Mouse (Mus musculus) intestine, postnatal 0 days (tissue): ENCODE results near the gene Fam124a. TPM values are rescaled to one million over a fixed set of nuclear protein-coding genes. Genes with fewer than 3 reads are reported as not detected.
"Not testable (repeated sequence)": the region's sequence is repeated elsewhere in the genome, so short reads cannot be mapped to it uniquely, and the experiment has no call there.

Source experiments
- ATAC-seq: fragments of 200-750 bp; cut with Nextera tagmentation; 2 replicates; pipeline ENCODE4 v1.8.0; 2017; ENCODE audit warnings: mild to moderate bottlenecking, moderate TSS enrichment, moderate library complexity
- H3K27ac ChIP-seq: fragments of 300-500 bp; sonication (generic); 2 replicates; pipeline ENCODE4 v1.5.1; 2014; ENCODE audit warnings: mild to moderate bottlenecking, low read depth, low read length, moderate library complexity
- H3K27me3 ChIP-seq: fragments of 300-500 bp; sonication (generic); replicated peaks from 2 replicates; pipeline ENCODE4 v1.6.1; 2014; ENCODE audit warnings: low read length, mixed read lengths; ENCODE audit not compliant: control insufficient read depth, insufficient read depth
- H3K36me3 ChIP-seq: fragments of 300-500 bp; sonication (generic); 2 replicates; pipeline ENCODE4 v1.6.1; 2014; ENCODE audit warnings: mild to moderate bottlenecking, moderate library complexity; ENCODE audit not compliant: control insufficient read depth, insufficient read depth
- H3K4me1 ChIP-seq: fragments of 300-500 bp; sonication (generic); replicated peaks from 2 replicates; pipeline ENCODE4 v1.6.1; 2014; ENCODE audit warnings: antibody characterized with exemption, low read length, mixed read lengths; ENCODE audit not compliant: control insufficient read depth, insufficient read depth
- H3K4me2 ChIP-seq: fragments of 300-500 bp; sonication (generic); replicated peaks from 2 replicates; pipeline ENCODE4 v1.6.1; 2014; ENCODE audit warnings: low read depth, mild to moderate bottlenecking, moderate library complexity
- H3K4me3 ChIP-seq: fragments of 300-500 bp; sonication (generic); 2 replicates; pipeline ENCODE4 v1.5.1; 2014; ENCODE audit warnings: low read depth, low read length
- H3K9ac ChIP-seq: fragments of 300-500 bp; sonication (generic); 2 replicates; pipeline ENCODE4 v1.6.1; 2014; ENCODE audit warnings: mild to moderate bottlenecking, low read depth, low read length
- H3K9me3 ChIP-seq: fragments of 300-500 bp; sonication (generic); 2 replicates; pipeline ENCODE4 v1.6.1; 2016; ENCODE audit warnings: mixed run types; ENCODE audit not compliant: control insufficient read depth
- CTCF ChIP-seq: sonication (generic); IDR thresholded peaks from 2 replicates; pipeline ENCODE4 v1.5.1; 2016; ENCODE audit warnings: low read depth, mild to moderate bottlenecking, control low read depth, antibody characterized with exemption, moderate library complexity
- WGBS: fragments of 180-500 bp; shearing (Covaris S2); extraction: QIAGEN DNeasy Blood & Tissue Kit; methylation state at CpG from one replicate; pipeline ENCODE4 v1.1.7; 2014; 5-methylcytosine and 5-hydroxymethylcytosine counted together
- polyA plus RNA-seq: library from polyadenylated mRNA; unstranded; fragments of >200 nt; fragmentation: Nextera tagmentation; extraction: Ambion mirVana; gene quantifications from 2 replicates; pipeline ENCODE4 v1.2.1, GENCODE M21; 2015

Gene Fam124a
- polyA plus RNA-seq, 1 experiment from 2014 or later, result 5.1 TPM

DNA sequence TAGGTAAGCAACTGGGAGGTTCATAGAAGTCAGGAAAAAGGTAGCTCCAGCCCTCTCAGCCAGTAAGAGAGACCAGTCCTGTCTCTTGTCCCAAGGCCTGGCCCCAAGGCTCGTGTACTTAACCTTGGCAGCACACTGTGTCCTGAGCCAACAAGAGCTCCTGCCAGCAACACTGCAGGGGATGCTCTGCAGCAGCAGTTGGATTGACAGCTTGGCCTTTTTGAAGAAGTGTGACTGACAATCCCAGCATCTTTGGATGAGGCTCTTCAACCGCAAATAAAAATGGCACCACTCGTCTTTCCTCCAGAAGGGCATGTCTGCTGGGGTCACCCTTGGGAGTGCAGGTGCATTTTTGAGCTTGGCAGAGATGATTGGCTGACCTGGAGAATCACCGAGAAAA is 84.9 kb downstream of the Fam124a start:
- ATAC-seq, result no peak
- H3K4me3 ChIP-seq, result no peak overlapping the region

DNA sequence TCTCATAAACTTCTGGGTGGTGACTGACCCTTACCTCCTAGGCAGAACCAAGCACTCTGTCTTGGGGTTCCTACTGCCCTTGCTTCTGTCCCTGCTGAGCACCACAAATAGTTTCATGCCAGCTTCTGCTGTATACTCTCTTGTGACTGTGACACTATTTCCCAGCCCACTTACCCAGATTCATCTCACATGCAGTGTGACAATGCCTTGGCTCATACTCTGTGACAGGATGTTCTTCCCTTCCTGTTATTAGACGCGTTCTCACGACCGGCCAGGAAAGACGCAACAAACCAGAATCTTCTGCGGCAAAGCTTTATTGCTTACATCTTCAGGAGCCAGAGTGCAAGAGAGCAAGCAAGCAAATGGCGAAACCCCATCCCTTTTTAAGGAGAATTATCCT is 86.8 kb downstream of the Fam124a start:
- H3K4me1 ChIP-seq, H3K27ac ChIP-seq, ATAC-seq, H3K9me3 ChIP-seq, H3K36me3 ChIP-seq, H3K9ac ChIP-seq, H3K4me3 ChIP-seq, H3K27me3 ChIP-seq, H3K4me2 ChIP-seq: not testable (repeated sequence)
- WGBS, result 81% methylated on average over 6 of the region's 7 CpGs

More for the DNA sequence above, 84.9 kb downstream of the Fam124a start:
- Histone ChIP-seq H3K27me3 (no peaks in the 10 kb centered on the region), H3K4me2 (no peak overlapping the region), H3K27ac (no peak overlapping the region), H3K9me3 (no peaks in the 10 kb centered on the region), H3K9ac (no peak overlapping the region), H3K36me3 (no peaks in the 10 kb centered on the region), H3K4me1 (no peaks in the 10 kb centered on the region)
- WGBS, result 70% methylated on average over 4 of the region's 4 CpGs
- no peak for TF ChIP-seq CTCF

DNA sequence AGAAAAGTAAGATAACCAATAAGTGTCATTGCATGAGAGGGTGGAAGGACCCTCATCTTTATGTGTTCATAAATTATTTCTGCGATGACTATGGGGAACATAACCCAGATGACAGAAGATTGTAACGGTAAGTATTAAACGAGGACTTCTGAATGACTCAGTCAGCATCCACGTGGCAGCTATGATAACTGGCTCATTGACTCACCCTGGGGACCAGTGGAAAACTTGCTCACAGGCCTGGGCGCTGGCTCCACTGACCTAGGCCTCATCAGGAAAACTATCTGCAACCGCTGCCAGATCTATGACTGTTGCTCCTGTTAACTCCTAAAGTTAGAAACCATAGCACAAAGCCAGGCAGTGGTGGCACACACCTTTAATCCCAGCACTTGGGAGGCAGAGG is 92.9 kb downstream of the Fam124a start:
- Histone ChIP-seq H3K9me3 (no peaks in the 10 kb centered on the region), H3K4me2 (no peak overlapping the region), H3K36me3 (no peaks in the 10 kb centered on the region), H3K4me1 (no peaks in the 10 kb centered on the region), H3K4me3 (no peak overlapping the region), H3K9ac (no peak overlapping the region), H3K27ac (no peak overlapping the region), H3K27me3 (no peaks in the 10 kb centered on the region)
- 84% methylated on average over 6 of the region's 6 CpGs for WGBS
- TF ChIP-seq CTCF, result no peak
- ATAC-seq, result no peak

DNA sequence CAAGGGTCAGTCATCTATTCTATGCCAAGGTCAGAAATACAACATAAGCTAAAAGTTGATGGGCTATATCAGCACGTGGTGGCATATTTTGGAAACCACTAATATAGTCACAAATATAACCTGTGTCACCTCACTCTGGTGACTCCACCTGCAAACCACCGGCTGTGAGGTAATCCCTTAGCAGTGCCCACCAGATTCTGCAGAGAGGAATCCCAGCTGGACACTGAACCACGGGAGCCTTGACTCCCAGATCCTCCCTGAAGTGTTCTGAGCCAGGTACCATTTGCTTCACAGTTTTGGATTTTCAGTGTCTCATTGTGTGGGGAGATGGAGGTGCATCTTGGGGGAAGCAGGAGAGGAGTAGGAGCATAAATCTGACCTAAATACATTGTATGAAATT is 94.8 kb downstream of the Fam124a start:
- H3K27ac ChIP-seq, result no peak overlapping the region
- no peak overlapping the region for H3K9ac ChIP-seq
- ATAC-seq, result no peak
- no peak overlapping the region for H3K4me3 ChIP-seq
- no peaks in the 10 kb centered on the region for H3K27me3 ChIP-seq
- H3K36me3 ChIP-seq, result no peaks in the 10 kb centered on the region
- no peaks in the 10 kb centered on the region for H3K9me3 ChIP-seq
- TF ChIP-seq CTCF, result no peak
- H3K4me1 ChIP-seq, result no peaks in the 10 kb centered on the region
- H3K4me2 ChIP-seq, result no peak overlapping the region
- WGBS, result 64% methylated on average over 3 of the region's 3 CpGs

DNA sequence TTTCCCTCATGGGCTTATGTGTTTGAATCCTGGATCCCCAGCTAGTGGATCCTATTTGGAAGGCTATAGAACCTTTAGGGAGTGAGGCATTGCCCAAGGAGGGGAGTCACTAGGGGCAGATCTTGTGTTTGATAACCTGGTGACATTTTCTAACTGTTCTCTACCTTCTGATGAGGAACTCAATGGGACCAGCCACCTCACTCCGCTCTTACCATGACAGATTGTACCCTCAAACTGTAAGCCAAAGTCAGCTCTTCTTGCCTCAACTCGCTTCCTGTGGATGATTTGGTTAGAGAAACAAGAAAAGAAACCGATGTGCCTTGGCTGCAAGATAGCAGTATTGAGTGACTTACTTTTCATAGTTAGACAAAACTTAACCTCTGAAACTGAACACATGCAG is 96.2 kb downstream of the Fam124a start:
- Histone ChIP-seq H3K4me2 (no peak overlapping the region), H3K9ac (no peak overlapping the region), H3K36me3 (no peaks in the 10 kb centered on the region), H3K9me3 (no peaks in the 10 kb centered on the region), H3K27me3 (no peaks in the 10 kb centered on the region), H3K27ac (no peak overlapping the region), H3K4me3 (no peak overlapping the region), H3K4me1 (no peaks in the 10 kb centered on the region)
- ATAC-seq, result no peak
- 92% methylated on average over 3 of the region's 3 CpGs for WGBS
- no peak for TF ChIP-seq CTCF

DNA sequence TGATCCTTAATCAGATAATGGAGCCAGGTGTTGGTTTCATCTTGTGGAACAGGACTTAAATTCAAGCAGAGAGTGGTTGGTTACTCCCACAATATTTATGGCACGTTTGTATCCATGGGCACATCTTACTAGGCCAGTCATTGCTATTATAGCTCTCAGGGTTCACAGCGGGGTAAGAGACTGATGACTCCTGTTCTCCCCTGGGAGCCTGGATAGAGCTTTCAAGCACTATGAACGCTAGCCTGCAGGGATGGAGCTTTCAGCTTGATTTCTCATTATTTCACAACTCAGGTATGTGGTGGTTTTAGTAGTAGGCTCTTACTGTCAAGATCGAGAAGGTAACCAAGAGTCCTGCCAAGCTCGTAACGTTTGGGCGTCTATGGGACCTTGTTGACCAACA is 100.5 kb downstream of the Fam124a start:
- no peak overlapping the region for H3K4me3 ChIP-seq
- no peak for ATAC-seq
- 81% methylated on average over 7 of the region's 7 CpGs for WGBS
- no peaks in the 10 kb centered on the region for H3K27me3 ChIP-seq
- H3K9me3 ChIP-seq, result no peaks in the 10 kb centered on the region
- no peak overlapping the region for H3K4me2 ChIP-seq
- no peak overlapping the region for H3K27ac ChIP-seq
- no peaks in the 10 kb centered on the region for H3K4me1 ChIP-seq
- no peaks in the 10 kb centered on the region for H3K36me3 ChIP-seq
- no peak overlapping the region for H3K9ac ChIP-seq
- no peak for TF ChIP-seq CTCF

DNA sequence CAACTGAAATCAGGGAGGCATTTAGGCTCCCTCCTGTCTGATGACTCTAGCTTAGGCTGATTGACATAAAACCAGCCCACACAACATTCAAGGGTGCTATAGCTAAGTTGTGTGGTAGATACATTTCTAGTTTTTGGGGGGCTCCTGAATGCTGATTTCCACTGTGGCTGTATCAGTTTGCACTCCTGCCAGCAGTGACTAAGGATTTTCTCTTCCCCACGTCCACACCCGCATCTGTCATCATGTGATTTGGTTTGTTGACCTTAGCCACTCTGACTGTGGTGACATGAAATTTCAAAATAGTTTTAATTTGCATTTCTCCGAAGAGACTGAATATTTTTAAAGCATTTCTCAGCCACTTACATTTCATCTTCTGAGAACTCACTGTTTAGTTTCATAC is 101.9 kb downstream of the Fam124a start:
- Histone ChIP-seq H3K9ac (no peak overlapping the region), H3K9me3 (no peaks in the 10 kb centered on the region), H3K4me3 (no peak overlapping the region), H3K4me2 (no peak overlapping the region), H3K27ac (no peak overlapping the region), H3K27me3 (no peaks in the 10 kb centered on the region), H3K36me3 (no peaks in the 10 kb centered on the region), H3K4me1 (no peaks in the 10 kb centered on the region)
- ATAC-seq, result no peak
- WGBS, result 57% methylated on average over 3 of the region's 3 CpGs
- TF ChIP-seq CTCF, result no peak

Other genes starting within 250 kb of the Fam124a start
- 0.07 TPM in 1 of 2 replicates, not detected in the other for gene Gucy1b2, start 99.4 kb upstream of the Fam124a start, polyA plus RNA-seq
- 0.65 and 0.77 TPM in 2 replicates for gene Gm4131, start 11.2 kb downstream of the Fam124a start, polyA plus RNA-seq
- gene Serpine3, start 107.9 kb downstream of the Fam124a start, polyA plus RNA-seq, result not detected in 2 replicates
- 6.5 and 8.5 TPM in 2 replicates for gene Ints6, start 205.4 kb downstream of the Fam124a start, polyA plus RNA-seq